Mouse (Mus musculus): ENCODE results near the gene Golt1b. TPM values are rescaled to one million over a fixed set of nuclear protein-coding genes. Genes with fewer than 3 reads are reported as not detected.

Golt1b gene
- polyA plus RNA-seq, 1 experiment from 2014 or later, result 85.6 TPM

- no peak for ATAC-seq (ENCODE audit: low read depth)
- Histone ChIP-seq H3K36me3 (ENCODE audit: control insufficient read depth, insufficient read depth, low read length) (peaks cover 20% of the 10 kb centered on the region), H3K4me1 (replicated peaks; ENCODE audit: control insufficient read depth, insufficient read depth, low read length) (no peaks in the 10 kb centered on the region), H3K9me3 (ENCODE audit: control insufficient read depth, low read length) (no peaks in the 10 kb centered on the region), H3K27ac (ENCODE audit: low read length) (no peak overlapping the region), H3K4me2 (ENCODE audit: low read depth, low read length) (no peak overlapping the region), H3K4me3 (ENCODE audit: low read length) (no peak overlapping the region), H3K9ac (ENCODE audit: low read length) (no peak overlapping the region), H3K27me3 (ENCODE audit: control insufficient read depth, insufficient read depth, low read depth, low read length) (no peaks in the 10 kb centered on the region)
- 73% methylated on average over 7 of the region's 7 CpGs for whole genome bisulfite sequencing
These were observed 29.9 kb upstream of the Golt1b start for GRCm38 (mm10) chr6:142357106-142357505.

DNA sequence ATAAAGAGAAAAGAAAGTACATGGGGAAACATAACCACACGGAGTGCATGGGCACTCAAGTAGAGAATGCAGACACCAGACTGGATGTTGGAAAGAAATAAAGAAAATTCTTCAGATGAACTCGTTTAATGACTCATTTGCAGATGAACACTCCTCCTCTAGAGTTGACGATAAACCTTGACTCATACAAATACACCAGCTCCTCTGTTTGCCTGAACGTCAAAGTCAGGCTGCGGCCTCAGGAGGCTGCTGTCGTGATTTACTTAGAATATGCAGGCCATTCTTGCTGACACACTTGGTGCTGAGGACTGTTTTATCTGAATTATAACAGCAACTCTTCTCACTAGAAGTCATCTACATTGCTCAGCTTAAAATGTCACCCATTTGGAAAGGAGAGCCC lies 25.0 kb upstream of the Golt1b start:
- H3K27me3 ChIP-seq (ENCODE audit: control insufficient read depth, insufficient read depth, low read depth, low read length), result no peaks in the 10 kb centered on the region
- H3K9ac ChIP-seq (ENCODE audit: low read length), result no peak overlapping the region
- no peak overlapping the region for H3K4me2 ChIP-seq (ENCODE audit: low read depth, low read length)
- H3K36me3 ChIP-seq (ENCODE audit: control insufficient read depth, insufficient read depth, low read length), result peaks cover 18% of the 10 kb centered on the region
- H3K27ac ChIP-seq (ENCODE audit: low read length), result no peak overlapping the region
- no peaks in the 10 kb centered on the region for H3K9me3 ChIP-seq (ENCODE audit: control insufficient read depth, low read length)
- no peaks in the 10 kb centered on the region for H3K4me1 ChIP-seq (replicated peaks; ENCODE audit: control insufficient read depth, insufficient read depth, low read length)
- 86% methylated on average over 6 of the region's 6 CpGs for WGBS
- no peak for ATAC-seq (ENCODE audit: low read depth)
- H3K4me3 ChIP-seq (ENCODE audit: low read length), result no peak overlapping the region

- H3K36me3 ChIP-seq (ENCODE audit: control insufficient read depth, insufficient read depth, low read length), result peaks cover 21% of the 10 kb centered on the region
- 69% methylated on average over 9 of the region's 9 CpGs for whole genome bisulfite sequencing
- no peak overlapping the region for H3K4me2 ChIP-seq (ENCODE audit: low read depth, low read length)
- no peak overlapping the region for H3K27ac ChIP-seq (ENCODE audit: low read length)
- ATAC-seq (ENCODE audit: low read depth), result no peak
- no peak overlapping the region for H3K9ac ChIP-seq (ENCODE audit: low read length)
- no peaks in the 10 kb centered on the region for H3K27me3 ChIP-seq (ENCODE audit: control insufficient read depth, insufficient read depth, low read depth, low read length)
- H3K4me3 ChIP-seq (ENCODE audit: low read length), result no peak overlapping the region
- no peaks in the 10 kb centered on the region for H3K4me1 ChIP-seq (replicated peaks; ENCODE audit: control insufficient read depth, insufficient read depth, low read length)
- H3K9me3 ChIP-seq (ENCODE audit: control insufficient read depth, low read length), result no peaks in the 10 kb centered on the region
These were observed 23.9 kb upstream of the Golt1b start for GRCm38 (mm10) chr6:142363019-142363576.

DNA sequence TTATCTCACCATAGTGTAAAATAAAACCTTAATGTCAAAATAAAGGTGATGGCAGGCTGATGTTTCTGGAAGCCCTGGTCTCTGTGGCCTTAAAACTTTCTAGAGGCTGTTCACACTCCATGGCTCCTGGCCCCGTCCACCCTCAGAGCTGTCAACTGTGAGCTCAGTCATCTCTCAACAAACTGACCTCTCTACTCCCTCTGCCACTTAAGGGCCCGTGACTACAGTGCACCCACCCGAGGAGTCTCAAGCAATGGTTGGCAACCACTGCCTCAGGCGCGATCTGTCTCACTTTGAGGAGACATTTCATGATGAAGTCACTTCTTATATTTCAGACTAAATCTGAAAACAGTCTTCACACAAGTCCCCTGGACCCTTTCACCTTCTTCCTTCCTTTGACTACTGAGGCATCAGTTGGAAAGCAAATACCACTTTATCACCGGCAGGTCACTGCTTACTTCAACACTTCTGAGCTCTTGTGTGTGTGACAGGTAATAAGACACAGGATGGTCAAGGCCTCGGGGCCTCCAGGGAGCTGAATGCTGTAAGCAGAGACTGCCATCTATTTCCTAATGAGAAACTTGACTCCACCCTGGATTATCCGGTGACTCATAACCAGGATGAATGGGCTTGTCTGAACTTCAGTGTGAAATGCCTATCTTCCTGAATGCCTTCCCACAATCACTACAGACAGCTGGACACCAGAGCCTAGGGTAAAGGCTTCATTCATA lies 21.1 kb upstream of the Golt1b start:
- Histone ChIP-seq H3K36me3 (ENCODE audit: control insufficient read depth, insufficient read depth, low read length) (peaks cover 14% of the 10 kb centered on the region), H3K9me3 (ENCODE audit: control insufficient read depth, low read length) (no peaks in the 10 kb centered on the region), H3K27ac (ENCODE audit: low read length) (no peak overlapping the region), H3K4me3 (ENCODE audit: low read length) (no peak overlapping the region), H3K9ac (ENCODE audit: low read length) (no peak overlapping the region), H3K4me2 (ENCODE audit: low read depth, low read length) (no peak overlapping the region), H3K4me1 (replicated peaks; ENCODE audit: control insufficient read depth, insufficient read depth, low read length) (no peaks in the 10 kb centered on the region), H3K27me3 (ENCODE audit: control insufficient read depth, insufficient read depth, low read depth, low read length) (no peaks in the 10 kb centered on the region)
- no peak for ATAC-seq (ENCODE audit: low read depth)
- 78% methylated on average over 8 of the region's 8 CpGs for WGBS

DNA sequence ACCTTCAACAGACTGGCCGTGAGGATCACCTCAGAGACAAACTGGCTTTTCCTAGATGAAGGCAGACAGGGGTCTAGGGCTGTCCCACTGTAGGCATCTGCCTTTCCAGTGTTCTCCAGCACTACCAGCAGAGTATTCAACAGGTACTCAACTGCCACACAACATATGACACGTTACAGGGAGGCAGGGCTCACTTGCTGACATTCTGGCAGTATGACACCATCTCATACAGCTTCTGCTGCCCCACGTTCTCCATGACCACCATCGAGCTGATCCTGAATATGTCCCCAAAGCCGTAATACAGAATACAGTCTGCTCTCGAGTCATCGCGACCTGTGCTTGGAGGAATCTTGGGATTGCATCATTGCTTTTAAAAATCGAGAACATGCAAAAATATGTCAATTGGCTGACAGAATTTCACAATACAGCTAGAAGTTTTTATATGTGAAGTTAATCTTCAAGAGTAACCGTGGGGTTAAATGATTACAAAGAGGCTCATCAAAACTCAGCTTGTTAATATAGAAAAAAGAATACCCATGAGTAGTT lies 20.5 kb upstream of the Golt1b start:
- Histone ChIP-seq H3K27ac (ENCODE audit: low read length) (no peak overlapping the region), H3K9ac (ENCODE audit: low read length) (no peak overlapping the region), H3K9me3 (ENCODE audit: control insufficient read depth, low read length) (no peaks in the 10 kb centered on the region), H3K27me3 (ENCODE audit: control insufficient read depth, insufficient read depth, low read depth, low read length) (no peaks in the 10 kb centered on the region), H3K36me3 (ENCODE audit: control insufficient read depth, insufficient read depth, low read length) (peaks cover 12% of the 10 kb centered on the region), H3K4me2 (ENCODE audit: low read depth, low read length) (no peak overlapping the region), H3K4me1 (replicated peaks; ENCODE audit: control insufficient read depth, insufficient read depth, low read length) (no peaks in the 10 kb centered on the region), H3K4me3 (ENCODE audit: low read length) (no peak overlapping the region)
- 90% methylated on average over 10 of the region's 10 CpGs for WGBS
- no peak for ATAC-seq (ENCODE audit: low read depth)

DNA sequence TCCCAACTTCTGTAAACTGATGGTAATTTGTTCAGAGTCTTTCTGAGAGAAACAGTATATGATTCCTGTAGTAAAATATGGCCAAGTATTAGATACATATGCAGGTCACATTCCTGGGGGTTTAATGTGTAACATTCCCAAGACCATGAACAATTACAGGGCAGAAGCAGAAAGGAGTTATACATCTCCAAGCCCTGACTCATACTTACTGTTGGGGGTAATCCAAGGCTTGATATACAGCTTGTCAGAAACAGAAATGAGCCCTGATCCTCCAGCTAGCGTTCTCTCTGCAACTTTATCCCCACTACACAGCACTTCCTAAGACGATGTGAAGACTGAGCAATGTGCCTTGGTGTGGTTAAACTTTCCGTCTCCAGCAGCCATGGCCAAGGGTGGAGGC lies 19.5 kb upstream of the Golt1b start:
- Histone ChIP-seq H3K9ac (ENCODE audit: low read length) (no peak overlapping the region), H3K4me3 (ENCODE audit: low read length) (no peak overlapping the region), H3K36me3 (ENCODE audit: control insufficient read depth, insufficient read depth, low read length) (peaks cover 17% of the 10 kb centered on the region), H3K27ac (ENCODE audit: low read length) (no peak overlapping the region), H3K27me3 (ENCODE audit: control insufficient read depth, insufficient read depth, low read depth, low read length) (no peaks in the 10 kb centered on the region), H3K9me3 (ENCODE audit: control insufficient read depth, low read length) (no peaks in the 10 kb centered on the region), H3K4me2 (ENCODE audit: low read depth, low read length) (no peak overlapping the region), H3K4me1 (replicated peaks; ENCODE audit: control insufficient read depth, insufficient read depth, low read length) (no peaks in the 10 kb centered on the region)
- 89% methylated on average over 3 of the region's 3 CpGs for WGBS
- no peak for ATAC-seq (ENCODE audit: low read depth)

DNA sequence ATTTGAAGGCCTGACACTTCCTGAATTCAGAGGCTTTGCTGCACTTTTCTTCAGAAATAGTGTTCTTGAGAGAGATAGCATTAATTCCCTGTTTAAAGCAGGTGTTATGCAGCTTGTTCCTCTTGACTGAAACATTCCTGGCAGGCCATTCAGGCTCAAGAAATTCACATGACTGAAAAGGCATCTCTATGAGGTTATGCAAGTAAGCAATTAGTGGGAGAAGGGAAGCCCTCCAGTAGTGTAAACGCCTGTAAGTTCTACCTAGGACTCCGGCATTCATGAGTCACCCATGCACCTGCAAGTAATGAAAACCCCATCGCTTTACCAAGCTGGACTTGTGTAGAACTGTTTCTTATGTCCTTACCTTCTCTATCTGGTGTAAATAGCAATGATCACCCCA lies 17.5 kb upstream of the Golt1b start:
- ATAC-seq (ENCODE audit: low read depth), result no peak
- H3K27me3 ChIP-seq (ENCODE audit: control insufficient read depth, insufficient read depth, low read depth, low read length), result no peaks in the 10 kb centered on the region

DNA sequence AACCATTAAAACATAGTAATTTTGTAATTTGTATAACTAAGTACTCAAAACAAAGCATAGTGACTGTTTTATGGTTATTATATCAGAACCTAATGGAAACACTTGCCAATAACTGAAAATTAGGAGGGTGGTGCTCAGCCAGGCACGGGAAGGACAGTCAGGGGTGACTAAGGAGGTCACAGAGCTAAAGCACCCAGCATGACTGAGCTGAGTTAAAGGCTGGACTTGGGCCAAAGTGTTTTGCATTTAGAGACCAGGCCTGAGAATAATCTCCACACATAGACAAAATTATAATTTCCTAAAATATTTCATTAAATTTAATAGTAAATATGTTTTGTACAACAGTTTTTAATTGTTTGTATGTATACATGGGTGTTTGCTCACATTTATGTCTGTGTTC lies 9.9 kb upstream of the Golt1b start:
- WGBS, result 58% methylated on average over 1 of the region's 1 CpGs

More for the DNA sequence above, 17.5 kb upstream of the Golt1b start:
- H3K9ac ChIP-seq (ENCODE audit: low read length), result no peak overlapping the region
- H3K9me3 ChIP-seq (ENCODE audit: control insufficient read depth, low read length), result no peaks in the 10 kb centered on the region
- WGBS, result 77% methylated on average over 3 of the region's 3 CpGs
- H3K4me3 ChIP-seq (ENCODE audit: low read length), result no peak overlapping the region
- no peaks in the 10 kb centered on the region for H3K4me1 ChIP-seq (replicated peaks; ENCODE audit: control insufficient read depth, insufficient read depth, low read length)
- H3K27ac ChIP-seq (ENCODE audit: low read length), result no peak overlapping the region
- no peak overlapping the region for H3K4me2 ChIP-seq (ENCODE audit: low read depth, low read length)
- H3K36me3 ChIP-seq (ENCODE audit: control insufficient read depth, insufficient read depth, low read length), result peaks cover 19% of the 10 kb centered on the region

DNA sequence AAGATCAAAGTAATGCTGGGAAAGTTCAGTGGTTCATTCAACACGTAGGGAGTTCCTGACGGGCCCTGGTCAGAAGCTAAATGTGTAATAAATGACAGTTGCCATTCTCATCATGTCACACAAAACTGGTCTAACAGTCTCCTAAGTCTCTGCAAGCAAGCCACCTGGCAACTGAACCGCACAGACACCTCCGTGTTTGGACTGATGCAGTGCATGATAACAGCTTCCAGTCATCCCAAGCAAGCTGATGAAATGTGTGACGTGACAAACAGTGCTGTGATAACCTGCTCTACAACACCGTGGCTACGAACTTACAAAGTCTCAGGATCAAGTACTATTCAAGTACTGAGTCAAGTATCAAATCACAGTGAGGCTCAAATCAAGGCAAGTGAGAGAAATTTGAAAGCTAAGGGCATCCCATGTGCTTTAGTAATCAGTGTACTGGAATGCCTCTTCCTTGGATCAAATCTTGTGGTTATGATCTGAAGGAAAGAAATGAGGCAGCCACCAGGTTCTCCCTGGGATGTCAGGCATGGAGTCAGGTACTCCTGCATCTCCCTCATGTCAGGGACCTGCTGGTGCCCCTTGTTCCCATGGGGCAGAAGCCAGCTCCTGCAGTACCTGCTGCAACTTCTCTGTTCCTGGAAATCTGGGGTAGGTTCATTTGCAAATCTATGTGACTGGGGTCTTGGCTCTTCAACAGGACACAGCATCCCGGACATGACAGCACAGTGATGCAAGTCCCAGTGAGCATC lies 8.3 kb upstream of the Golt1b start:
- no peak for ATAC-seq (ENCODE audit: low read depth)
- Histone ChIP-seq H3K27ac (ENCODE audit: low read length) (no peak overlapping the region), H3K4me3 (ENCODE audit: low read length) (no peak overlapping the region), H3K9me3 (ENCODE audit: control insufficient read depth, low read length) (no peaks in the 10 kb centered on the region), H3K4me2 (ENCODE audit: low read depth, low read length) (no peak overlapping the region), H3K4me1 (replicated peaks; ENCODE audit: control insufficient read depth, insufficient read depth, low read length) (no peaks in the 10 kb centered on the region), H3K36me3 (ENCODE audit: control insufficient read depth, insufficient read depth, low read length) (peaks cover 17% of the 10 kb centered on the region), H3K9ac (ENCODE audit: low read length) (no peak overlapping the region), H3K27me3 (ENCODE audit: control insufficient read depth, insufficient read depth, low read depth, low read length) (no peaks in the 10 kb centered on the region)
- 68% methylated on average over 8 of the region's 8 CpGs for WGBS

More for the DNA sequence above, 9.9 kb upstream of the Golt1b start:
- no peak overlapping the region for H3K4me2 ChIP-seq (ENCODE audit: low read depth, low read length)
- H3K9me3 ChIP-seq (ENCODE audit: control insufficient read depth, low read length), result no peaks in the 10 kb centered on the region
- H3K27me3 ChIP-seq (ENCODE audit: control insufficient read depth, insufficient read depth, low read depth, low read length), result no peaks in the 10 kb centered on the region
- ATAC-seq (ENCODE audit: low read depth), result no peak
- no peak overlapping the region for H3K27ac ChIP-seq (ENCODE audit: low read length)
- no peak overlapping the region for H3K9ac ChIP-seq (ENCODE audit: low read length)
- no peak overlapping the region for H3K4me3 ChIP-seq (ENCODE audit: low read length)
- H3K36me3 ChIP-seq (ENCODE audit: control insufficient read depth, insufficient read depth, low read length), result peaks cover 19% of the 10 kb centered on the region
- no peaks in the 10 kb centered on the region for H3K4me1 ChIP-seq (replicated peaks; ENCODE audit: control insufficient read depth, insufficient read depth, low read length)

Measured in lung, embryonic 16.5 days (tissue).